Mouse (Mus musculus): Measurements from ENCODE around the gene Qk. TPM values are rescaled to one million over a fixed set of nuclear protein-coding genes. Genes with fewer than 3 reads are reported as not detected.

Gene Qk
- total and polyA plus RNA-seq, 3 experiments = 58.4 to 1,938 (median 128) TPM

DNA sequence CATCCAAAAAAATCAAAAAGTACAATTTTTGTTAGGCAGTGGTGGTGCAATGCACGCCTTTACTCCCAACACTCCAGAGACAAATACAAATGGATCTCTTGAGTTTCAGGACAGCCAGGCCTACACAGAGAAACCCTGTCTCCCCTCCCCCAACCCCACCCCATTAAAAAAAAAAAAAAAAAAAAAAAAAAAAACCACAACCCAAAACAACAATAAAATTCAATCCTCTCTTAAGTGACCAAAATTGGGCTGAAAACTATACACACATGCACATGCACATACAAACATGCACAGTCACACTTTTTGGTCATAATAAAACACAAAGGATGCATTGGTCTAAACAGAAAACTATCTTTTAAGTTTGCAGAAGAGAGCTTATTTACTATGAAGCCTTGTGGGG, 9.6 kb downstream of the Qk start:
- no peaks in the 10 kb centered on the region for H3K9me3 ChIP-seq (replicated peaks; ENCODE audit: insufficient read depth, low read length)
- DNase-seq (ENCODE audit: low read depth, low spot score) = no peak
- TF ChIP-seq NELFE (IDR thresholded peaks at IDR 0.05; ENCODE audit: low read depth, low read length) = no peak
- TF ChIP-seq ZNF384 (IDR thresholded peaks at IDR 0.05; ENCODE audit: low read depth, low read length) = peak; percentile 73
- no peak for TF ChIP-seq UBTF (IDR thresholded peaks at IDR 0.05; ENCODE audit: borderline replicate concordance, insufficient read depth, low read depth, low read length)
- H3K27me3 ChIP-seq (ENCODE audit: control insufficient read depth in 1 of 2, insufficient read depth in 2 of 2, low read length in 2 of 2) = no peaks in the 10 kb centered on the region
- H3K4me1 ChIP-seq (ENCODE audit: control insufficient read depth in 1 of 2, insufficient read depth in 2 of 2, low read length in 2 of 2) = peaks cover 13 to 27% of the 10 kb centered on the region in 2 experiments
- H3K9ac ChIP-seq (ENCODE audit: control insufficient read depth, low read depth, low read length, poor library complexity, severe bottlenecking) = no peak overlapping the region
- peaks cover 62% of the 10 kb centered on the region for H3K79me2 ChIP-seq (ENCODE audit: control insufficient read depth, insufficient read depth, low read length, poor library complexity)
- H3K4me3 ChIP-seq (ENCODE audit: control insufficient read depth in 1 of 2, insufficient read depth in 1 of 2, low read depth in 2 of 2, low read length in 2 of 2) = no peak overlapping the region
- no peak overlapping the region for H3K27ac ChIP-seq (ENCODE audit: control insufficient read depth, low read depth, low read length)
- peaks cover 0 to 56% of the 10 kb centered on the region in 2 experiments; a peak in 2 of 4 replicates for H3K36me3 ChIP-seq (ENCODE audit: control insufficient read depth in 1 of 2, insufficient read depth in 2 of 2, low read length in 2 of 2)

GRCm38 (mm10) chr17:10309135-10309623, 10.5 kb downstream of the Qk start:
- DNase-seq (ENCODE audit: low read depth, low spot score) = no peak
- Histone ChIP-seq H3K36me3 (ENCODE audit: control insufficient read depth in 1 of 2, insufficient read depth in 2 of 2, low read length in 2 of 2) (peaks cover 0 to 51% of the 10 kb centered on the region in 2 experiments; a peak in 2 of 4 replicates), H3K4me3 (ENCODE audit: control insufficient read depth in 1 of 2, insufficient read depth in 1 of 2, low read depth in 2 of 2, low read length in 2 of 2) (no peak overlapping the region), H3K9me3 (replicated peaks; ENCODE audit: insufficient read depth, low read length) (no peaks in the 10 kb centered on the region), H3K4me1 (ENCODE audit: control insufficient read depth in 1 of 2, insufficient read depth in 2 of 2, low read length in 2 of 2) (peaks cover 13 to 27% of the 10 kb centered on the region in 2 experiments), H3K9ac (ENCODE audit: control insufficient read depth, low read depth, low read length, poor library complexity, severe bottlenecking) (no peak overlapping the region), H3K27me3 (ENCODE audit: control insufficient read depth in 1 of 2, insufficient read depth in 2 of 2, low read length in 2 of 2) (no peaks in the 10 kb centered on the region), H3K27ac (ENCODE audit: control insufficient read depth, low read depth, low read length) (no peak overlapping the region), H3K79me2 (ENCODE audit: control insufficient read depth, insufficient read depth, low read length, poor library complexity) (peaks cover 60% of the 10 kb centered on the region)
- TF ChIP-seq USF2 (IDR thresholded peaks at IDR 0.05; ENCODE audit: borderline replicate concordance in 1 of 2, insufficient read depth in 1 of 2, low read depth in 1 of 2, low read length in 2 of 2) (no peak), KAT2A (conservative IDR thresholded peaks at IDR 0.05; ENCODE audit: low read depth, low read length) (no peak), E2F4 (IDR thresholded peaks at IDR 0.05; ENCODE audit: borderline replicate concordance, low read depth, low read length) (no peak), MEF2A (IDR thresholded peaks at IDR 0.05; ENCODE audit: extremely low read depth, insufficient replicate concordance, low read depth, low read length, poor library complexity, severe bottlenecking) (no peak), SMC3 (IDR thresholded peaks at IDR 0.05; ENCODE audit: low read depth, low read length) (no peak)

DNA sequence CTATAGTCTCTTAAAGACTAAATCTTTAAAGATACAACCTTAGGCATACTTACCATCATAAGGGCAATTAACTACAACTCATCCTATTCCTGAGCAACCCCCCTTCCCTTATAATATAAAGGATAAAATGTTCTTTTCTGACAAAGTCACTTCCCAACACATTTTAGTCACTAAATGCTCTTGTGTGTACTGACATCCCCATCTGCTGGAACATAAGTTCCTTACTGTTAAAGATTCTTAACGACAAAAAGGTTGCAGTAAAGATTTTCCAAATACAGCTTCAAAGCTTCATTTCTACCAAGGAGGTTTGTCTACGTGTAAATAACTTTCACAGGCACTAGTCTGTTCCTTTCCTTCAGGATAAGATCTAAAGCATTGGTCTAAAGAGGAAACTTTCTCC, 13.2 kb downstream of the Qk start:
- Histone ChIP-seq H3K27me3 (ENCODE audit: control insufficient read depth in 1 of 2, insufficient read depth in 2 of 2, low read length in 2 of 2) (no peaks in the 10 kb centered on the region), H3K9ac (ENCODE audit: control insufficient read depth, low read depth, low read length, poor library complexity, severe bottlenecking) (no peak overlapping the region), H3K9me3 (replicated peaks; ENCODE audit: insufficient read depth, low read length) (no peaks in the 10 kb centered on the region), H3K27ac (ENCODE audit: control insufficient read depth, low read depth, low read length) (no peak overlapping the region), H3K4me3 (ENCODE audit: control insufficient read depth in 1 of 2, insufficient read depth in 1 of 2, low read depth in 2 of 2, low read length in 2 of 2) (no peak overlapping the region), H3K79me2 (ENCODE audit: control insufficient read depth, insufficient read depth, low read length, poor library complexity) (peaks cover 58% of the 10 kb centered on the region), H3K36me3 (ENCODE audit: control insufficient read depth in 1 of 2, insufficient read depth in 2 of 2, low read length in 2 of 2) (peaks cover 0 to 38% of the 10 kb centered on the region in 2 experiments; a peak in 2 of 4 replicates), H3K4me1 (ENCODE audit: control insufficient read depth in 1 of 2, insufficient read depth in 2 of 2, low read length in 2 of 2) (peaks cover 9 to 19% of the 10 kb centered on the region in 2 experiments; a peak in 2 of 4 replicates)
- DNase-seq (ENCODE audit: low read depth, low spot score) = no peak
- TF ChIP-seq NRF1 (IDR thresholded peaks at IDR 0.05; ENCODE audit: insufficient read depth, low read depth, low read length, poor library complexity, severe bottlenecking) = no peak
- no peak for TF ChIP-seq KAT2A (conservative IDR thresholded peaks at IDR 0.05; ENCODE audit: low read depth, low read length)
- TF ChIP-seq ELF1 (IDR thresholded peaks at IDR 0.05; ENCODE audit: low read depth, low read length) = no peak
- no peak for TF ChIP-seq GATA1 (IDR thresholded peaks at IDR 0.05; ENCODE audit: low read depth, low read length)
- TF ChIP-seq MXI1 (IDR thresholded peaks at IDR 0.05; ENCODE audit: low read depth, low read length) = no peak
- TF ChIP-seq TCF12 (IDR thresholded peaks at IDR 0.05; ENCODE audit: low read depth, low read length) = no peak
- no peak for TF ChIP-seq MAFK (IDR thresholded peaks at IDR 0.05; ENCODE audit: borderline replicate concordance, low read depth, low read length)
- no peak for TF ChIP-seq RCOR1 (IDR thresholded peaks at IDR 0.05; ENCODE audit: low read depth, low read length)
- TF ChIP-seq POLR2AphosphoS5 (IDR thresholded peaks at IDR 0.05; ENCODE audit: borderline replicate concordance, low read depth, low read length) = no peak
- no peak for TF ChIP-seq SIN3A (IDR thresholded peaks at IDR 0.05; ENCODE audit: low read length)
- no peak for TF ChIP-seq E2F4 (IDR thresholded peaks at IDR 0.05; ENCODE audit: borderline replicate concordance, low read depth, low read length)
- TF ChIP-seq RAD21 (IDR thresholded peaks at IDR 0.05; ENCODE audit: low read depth, low read length) = no peak

Measured in MEL (cell line).